Mouse (Mus musculus) intestine, postnatal 0 days (tissue): ENCODE results near the gene Tulp2. TPM values are rescaled to one million over a fixed set of nuclear protein-coding genes. Genes with fewer than 3 reads are reported as not detected.

ENCODE experiments used
- ATAC-seq: fragments of 200-750 bp; cut with Nextera tagmentation; 2 replicates; pipeline ENCODE4 v1.8.0; 2017; ENCODE audit warnings: mild to moderate bottlenecking, moderate TSS enrichment, moderate library complexity
- H3K27ac ChIP-seq: fragments of 300-500 bp; sonication (generic); 2 replicates; pipeline ENCODE4 v1.5.1; 2014; ENCODE audit warnings: mild to moderate bottlenecking, low read depth, low read length, moderate library complexity
- H3K27me3 ChIP-seq: fragments of 300-500 bp; sonication (generic); replicated peaks from 2 replicates; pipeline ENCODE4 v1.6.1; 2014; ENCODE audit warnings: low read length, mixed read lengths; ENCODE audit not compliant: control insufficient read depth, insufficient read depth
- H3K36me3 ChIP-seq: fragments of 300-500 bp; sonication (generic); 2 replicates; pipeline ENCODE4 v1.6.1; 2014; ENCODE audit warnings: mild to moderate bottlenecking, moderate library complexity; ENCODE audit not compliant: control insufficient read depth, insufficient read depth
- H3K4me1 ChIP-seq: fragments of 300-500 bp; sonication (generic); replicated peaks from 2 replicates; pipeline ENCODE4 v1.6.1; 2014; ENCODE audit warnings: antibody characterized with exemption, low read length, mixed read lengths; ENCODE audit not compliant: control insufficient read depth, insufficient read depth
- H3K4me2 ChIP-seq: fragments of 300-500 bp; sonication (generic); replicated peaks from 2 replicates; pipeline ENCODE4 v1.6.1; 2014; ENCODE audit warnings: low read depth, mild to moderate bottlenecking, moderate library complexity
- H3K4me3 ChIP-seq: fragments of 300-500 bp; sonication (generic); 2 replicates; pipeline ENCODE4 v1.5.1; 2014; ENCODE audit warnings: low read depth, low read length
- H3K9ac ChIP-seq: fragments of 300-500 bp; sonication (generic); 2 replicates; pipeline ENCODE4 v1.6.1; 2014; ENCODE audit warnings: mild to moderate bottlenecking, low read depth, low read length
- H3K9me3 ChIP-seq: fragments of 300-500 bp; sonication (generic); 2 replicates; pipeline ENCODE4 v1.6.1; 2016; ENCODE audit warnings: mixed run types; ENCODE audit not compliant: control insufficient read depth
- CTCF ChIP-seq: sonication (generic); IDR thresholded peaks from 2 replicates; pipeline ENCODE4 v1.5.1; 2016; ENCODE audit warnings: low read depth, mild to moderate bottlenecking, control low read depth, antibody characterized with exemption, moderate library complexity
- WGBS: fragments of 180-500 bp; shearing (Covaris S2); extraction: QIAGEN DNeasy Blood & Tissue Kit; methylation state at CpG from one replicate; pipeline ENCODE4 v1.1.7; 2014; 5-methylcytosine and 5-hydroxymethylcytosine counted together
- polyA plus RNA-seq: library from polyadenylated mRNA; unstranded; fragments of >200 nt; fragmentation: Nextera tagmentation; extraction: Ambion mirVana; gene quantifications from 2 replicates; pipeline ENCODE4 v1.2.1, GENCODE M21; 2015

Gene Tulp2
- polyA plus RNA-seq, 1 experiment from 2014 or later, result 0.78 TPM

DNA sequence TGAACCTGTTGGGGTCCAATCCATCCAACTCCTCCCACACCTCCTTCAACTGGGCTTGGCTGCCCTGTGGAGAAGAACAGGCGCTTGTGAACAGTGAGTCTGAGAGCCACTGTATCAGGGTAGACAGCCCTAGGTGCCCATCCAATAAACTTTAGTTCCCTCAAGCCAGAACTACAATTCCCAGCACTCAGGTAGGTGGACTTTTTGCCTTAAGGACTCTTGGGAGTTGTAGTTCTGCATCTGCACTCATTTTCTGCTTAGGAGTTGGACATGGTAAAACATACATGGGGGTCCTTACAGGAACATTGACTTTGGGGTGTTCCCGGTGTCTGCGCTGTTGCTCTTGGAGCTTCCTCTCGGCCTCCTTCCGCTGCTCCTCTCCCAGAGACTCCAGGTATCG, 16.8 kb downstream of the Tulp2 start:
- Histone ChIP-seq H3K27me3 (no peaks in the 10 kb centered on the region), H3K36me3 (peaks cover 85% of the 10 kb centered on the region), H3K4me1 (no peaks in the 10 kb centered on the region), H3K4me2 (no peak overlapping the region), H3K4me3 (no peak overlapping the region), H3K9ac (no peak overlapping the region), H3K27ac (no peak overlapping the region), H3K9me3 (no peaks in the 10 kb centered on the region)
- 95% methylated on average over 6 of the region's 6 CpGs for WGBS
- TF ChIP-seq CTCF, result no peak
- ATAC-seq, result no peak

DNA sequence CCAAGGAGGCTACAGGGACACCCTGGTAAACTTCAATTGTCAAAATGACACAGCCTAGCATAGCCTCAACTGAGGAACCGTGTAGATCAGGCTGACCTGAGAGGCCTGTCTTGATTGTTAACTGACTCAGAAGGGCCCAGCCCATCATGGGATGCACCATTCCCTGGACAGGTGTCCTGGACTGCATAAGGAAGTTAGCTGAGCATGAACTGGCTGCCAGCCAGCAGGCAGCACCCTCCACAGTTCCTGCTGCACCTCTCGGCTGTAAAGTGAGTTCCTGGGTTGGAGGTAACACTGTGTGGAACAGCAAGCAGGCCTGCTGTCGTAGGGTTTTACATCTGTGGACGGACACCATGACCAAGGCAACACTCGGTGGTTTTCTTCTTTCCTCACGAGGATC, 25.9 kb downstream of the Tulp2 start:
- Histone ChIP-seq H3K27me3 (no peaks in the 10 kb centered on the region), H3K9me3 (no peaks in the 10 kb centered on the region), H3K27ac (peak overlapping the region; percentile 87), H3K36me3 (peaks cover 24% of the 10 kb centered on the region; the same call in 1 of the 2 replicates), H3K4me3 (no peak overlapping the region), H3K9ac (no peak overlapping the region), H3K4me1 (0 out of 2 replicates have a peak, but pooled peaks cover 14% of the 10 kb centered on the region), H3K4me2 (peak overlapping the region; percentile 87; the same call in 1 of the 2 replicates)
- WGBS, result 32% methylated on average over 6 of the region's 6 CpGs
- ATAC-seq, result peak; percentile 67
- no peak for TF ChIP-seq CTCF

DNA sequence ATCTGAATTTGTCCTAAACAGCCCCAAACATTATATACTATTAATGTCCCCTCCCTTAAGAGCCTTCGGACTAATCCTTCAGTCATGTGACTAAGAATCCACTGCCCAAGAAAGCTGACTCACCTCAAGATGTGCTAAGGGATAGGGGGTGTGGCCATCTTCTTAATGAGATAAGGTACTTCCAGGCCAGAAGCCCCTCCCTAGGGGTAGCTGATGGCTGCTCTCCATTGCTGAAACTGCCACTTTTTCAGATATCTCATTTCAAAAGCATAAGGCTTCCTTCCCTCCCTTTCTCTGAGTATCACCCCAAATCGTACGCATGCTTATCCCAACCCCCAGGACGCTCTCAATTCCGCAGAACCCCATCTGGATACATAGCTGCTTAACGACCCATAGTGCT, 26.9 kb downstream of the Tulp2 start:
- H3K27me3 ChIP-seq, result no peaks in the 10 kb centered on the region
- H3K27ac ChIP-seq, result peak overlapping the region; percentile 87
- H3K9ac ChIP-seq, result no peak overlapping the region
- 0 out of 2 replicates have a peak, but pooled peaks have one; percentile 12 for ATAC-seq
- 0 out of 2 replicates have a peak overlapping the region, but pooled peaks have one; percentile 67 for H3K4me3 ChIP-seq
- peaks cover 14% of the 10 kb centered on the region; the same call in 1 of the 2 replicates for H3K36me3 ChIP-seq
- no peak for TF ChIP-seq CTCF
- H3K9me3 ChIP-seq, result no peaks in the 10 kb centered on the region
- 60% methylated on average over 6 of the region's 6 CpGs for WGBS
- peak overlapping the region; percentile 87 for H3K4me2 ChIP-seq
- 0 out of 2 replicates have a peak, but pooled peaks cover 14% of the 10 kb centered on the region for H3K4me1 ChIP-seq

DNA sequence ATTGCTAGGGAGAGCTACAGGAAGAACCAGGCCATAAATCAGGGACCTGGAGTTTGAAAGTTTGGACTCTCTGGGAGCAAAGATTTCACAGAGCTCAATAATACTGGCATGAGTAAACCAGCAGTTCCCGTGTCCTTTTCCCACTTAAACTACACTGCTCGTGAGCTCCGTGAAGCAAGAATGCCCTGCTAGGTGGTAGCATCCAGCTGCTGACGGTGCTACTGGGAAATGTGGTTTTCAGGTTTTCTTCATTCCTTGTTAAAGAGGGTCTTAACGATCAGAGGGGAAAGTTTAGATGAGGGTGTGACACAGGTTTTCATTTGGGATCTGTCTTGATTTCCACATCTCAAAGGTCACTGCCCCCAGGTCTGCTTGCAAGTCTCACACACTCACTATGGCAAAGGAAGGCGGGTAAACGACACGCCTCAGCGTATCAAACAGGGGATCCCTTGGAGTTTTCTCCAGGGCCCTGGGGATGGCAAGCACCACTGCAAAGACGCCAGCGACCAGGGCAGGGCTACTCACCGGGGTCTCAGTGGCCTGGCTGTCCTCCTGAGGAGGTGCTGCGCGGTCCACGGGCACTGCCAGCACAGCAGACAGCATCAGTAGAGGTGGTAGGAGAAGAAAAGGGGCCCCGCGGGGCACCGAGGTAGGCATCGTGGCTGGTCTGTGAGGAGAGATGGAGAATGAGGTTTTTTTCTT, 27.7 kb downstream of the Tulp2 start:
- Histone ChIP-seq H3K36me3 (peaks cover 11% of the 10 kb centered on the region; the same call in 1 of the 2 replicates), H3K27me3 (no peaks in the 10 kb centered on the region), H3K9me3 (no peaks in the 10 kb centered on the region), H3K27ac (peak overlapping the region; percentile 87), H3K4me1 (0 out of 2 replicates have a peak, but pooled peaks cover 14% of the 10 kb centered on the region), H3K9ac (peak overlapping the region; percentile 70), H3K4me2 (peak overlapping the region; percentile 87), H3K4me3 (peak overlapping the region; percentile 67)
- no peak for TF ChIP-seq CTCF
- 14% methylated on average over 19 of the region's 19 CpGs for WGBS
- ATAC-seq, result peak; percentile 11; the same call in 1 of the 2 replicates

DNA sequence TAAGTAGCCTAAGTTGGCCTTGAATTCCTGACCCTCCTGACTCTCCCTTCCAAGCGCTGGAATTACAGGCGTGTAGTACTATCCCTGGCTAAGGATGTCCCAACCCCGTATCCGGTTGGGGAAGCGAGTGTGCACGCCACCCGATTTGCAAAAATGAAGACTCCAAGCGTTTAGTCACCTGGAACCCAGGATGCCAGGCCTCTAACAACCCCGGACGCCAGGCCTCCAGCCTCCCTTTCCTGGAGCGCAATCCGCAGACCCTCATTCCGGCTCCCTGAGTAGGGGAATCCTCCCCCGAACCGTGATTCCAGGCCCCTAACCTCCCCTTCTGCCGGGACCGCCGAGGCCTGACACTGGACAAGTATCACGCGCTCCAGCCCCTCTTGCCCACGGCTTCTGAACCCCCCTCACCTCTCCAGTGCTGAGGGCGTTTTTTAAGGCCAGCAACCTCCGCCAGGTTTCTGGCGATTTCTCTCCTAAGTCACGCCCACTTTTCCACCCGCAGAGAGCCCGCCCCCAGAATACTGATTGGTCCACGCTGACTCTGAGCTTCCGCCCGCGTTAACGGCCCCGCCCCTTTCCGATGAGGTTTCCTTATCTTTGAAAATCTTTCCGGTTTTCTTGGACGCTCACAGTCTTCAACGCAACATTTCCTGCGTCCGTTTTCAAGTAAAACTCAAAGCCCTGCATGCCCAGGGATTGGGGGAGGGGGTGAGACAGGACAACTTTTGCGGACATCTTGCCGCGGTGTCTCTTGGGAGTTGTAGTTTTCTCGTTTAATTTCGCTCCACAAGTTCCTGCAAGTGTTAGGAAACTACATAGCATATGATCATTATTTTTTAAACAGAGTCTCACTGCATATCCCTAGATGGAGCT, 28.5 kb downstream of the Tulp2 start, which contains the start of gene Nucb1:
TSS of gene Nucb1 (minus strand) at position 495 of the 876 bp plus-strand sequence.
- Histone ChIP-seq H3K4me3 (peak within 1 kb of the TSS; percentile 67), H3K27me3 (no peaks in the 10 kb centered on the region), H3K9me3 (no peaks in the 10 kb centered on the region), H3K9ac (peak within 1 kb of the TSS; percentile 70), H3K4me2 (peak within 1 kb of the TSS; percentile 87), H3K27ac (peak within 1 kb of the TSS; percentile 87), H3K4me1 (0 out of 2 replicates have a peak, but pooled peaks cover 14% of the 10 kb centered on the region), H3K36me3 (peaks cover 6% of the 10 kb centered on the region; the same call in 1 of the 2 replicates)
- WGBS, result under 1% methylated on average over 44 of the region's 44 CpGs
- peak; percentile 74 for ATAC-seq
- TF ChIP-seq CTCF, result no peak

DNA sequence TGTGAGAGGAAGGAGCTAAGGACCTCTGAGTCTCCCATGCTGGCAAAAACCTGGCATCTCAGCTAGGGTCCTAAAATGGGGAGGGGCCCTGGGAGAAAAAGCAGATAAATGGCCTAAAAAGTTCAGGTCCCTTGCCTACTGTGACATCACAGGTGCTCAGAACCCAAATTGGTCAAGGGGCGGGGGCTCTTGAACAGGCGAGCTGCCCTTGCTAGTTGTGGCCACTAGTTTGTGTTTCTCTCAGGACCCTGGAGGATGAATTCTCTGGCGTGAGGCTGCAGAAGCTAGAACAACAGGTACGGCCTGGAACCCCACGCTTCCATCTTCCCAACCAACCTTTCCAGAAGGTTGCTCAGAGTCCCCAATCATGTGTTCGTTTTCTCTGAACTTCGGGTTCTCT, 32.7 kb downstream of the Tulp2 start:
- no peak overlapping the region for H3K27ac ChIP-seq
- H3K4me3 ChIP-seq, result no peak overlapping the region
- 0 out of 2 replicates have a peak, but pooled peaks cover 2% of the 10 kb centered on the region for H3K4me1 ChIP-seq
- H3K27me3 ChIP-seq, result no peaks in the 10 kb centered on the region
- H3K36me3 ChIP-seq, result no peaks in the 10 kb centered on the region
- no peak overlapping the region for H3K9ac ChIP-seq
- ATAC-seq, result no peak
- WGBS, result 88% methylated on average over 7 of the region's 7 CpGs
- no peak overlapping the region for H3K4me2 ChIP-seq
- TF ChIP-seq CTCF, result no peak
- no peaks in the 10 kb centered on the region for H3K9me3 ChIP-seq
